Comparison of ENCODE assay signal across 21 mouse cellular contexts in the genomic region with DNA sequence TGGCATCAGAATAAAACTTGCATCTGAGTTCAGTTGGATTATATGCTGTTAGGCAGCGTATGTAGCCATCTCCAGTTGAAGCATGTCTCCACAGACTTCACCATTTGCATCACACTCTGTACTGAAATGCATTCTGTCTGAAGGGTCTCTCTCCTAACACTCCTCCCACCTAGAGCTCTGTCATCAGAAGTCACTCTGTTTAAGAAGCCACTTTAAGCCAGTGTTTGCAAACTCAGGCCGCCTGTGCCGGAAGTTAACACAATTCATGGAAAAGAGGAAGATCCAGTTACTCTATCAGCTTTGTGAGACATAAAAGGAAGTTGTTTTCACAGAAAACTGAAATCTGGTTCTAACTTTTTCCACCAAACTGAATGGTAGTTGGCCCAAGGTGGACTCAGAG. TPM values are rescaled to one million over a fixed set of nuclear protein-coding genes. Genes with fewer than 3 reads are reported as not detected.
A peak's percentile ranks its signal among the peaks of the same experiment; 100 is the strongest.
DNase-seq lines count a peak whose midpoint lies in the region; ATAC-seq and TF ChIP-seq lines count a peak whose summit lies in the region.
"Had no signal": no experiment of that assay in that cellular context is flagged by ENCODE, and none has a peak within 500 bp of the region (broad histone marks: within the 10 kb centered on the region; RNA-seq: fewer than 3 reads in every experiment).

No protein-coding gene starts in this region.

- no peak for TF ChIP-seq CTCF in gastrocnemius, adult 2 months (IDR thresholded peaks at IDR 0.05)
- TF ChIP-seq CTCF in heart, postnatal 0 days (IDR thresholded peaks at IDR 0.05; ENCODE audit: low read depth) = no peak
- TF ChIP-seq CTCF in lung, embryonic 14.5 days (IDR thresholded peaks at IDR 0.05; ENCODE audit: low read depth) = no peak

- peak overlapping the region; percentile 12; the same call in 1 of the 2 replicates for H3K27ac ChIP-seq in gastrocnemius, adult 2 months
- H3K27ac ChIP-seq in heart, postnatal 0 days (ENCODE audit: low read depth) = peak overlapping the region; percentile 17
- no peak overlapping the region for H3K27ac ChIP-seq in heart, embryonic 12.5 days (ENCODE audit: poor library complexity, severe bottlenecking)
- no peak overlapping the region for H3K27ac ChIP-seq in lung, embryonic 14.5 days (ENCODE audit: low read depth)
- H3K27ac ChIP-seq: embryonic facial prominence, embryonic 13.5 days; forebrain, embryonic 10.5 days; heart, embryonic 15.5 days; hindbrain, embryonic 13.5 days; hindbrain, postnatal 0 days had no signal

- TF ChIP-seq EP300 in heart, postnatal 0 days (IDR thresholded peaks at IDR 0.05; ENCODE audit: low read depth) = no peak

- WGBS in heart, postnatal 0 days = 68% methylated on average over 3 of the region's 3 CpGs
- 69% methylated on average over 3 of the region's 3 CpGs for WGBS in heart, embryonic 12.5 days
- 62% methylated on average over 3 of the region's 3 CpGs for WGBS in lung, embryonic 14.5 days

- H3K36me3 ChIP-seq in heart, postnatal 0 days (replicated peaks; ENCODE audit: control insufficient read depth, insufficient read depth, low read length) = no peaks in the 10 kb centered on the region
- H3K36me3 ChIP-seq in heart, embryonic 12.5 days = no peaks in the 10 kb centered on the region
- no peaks in the 10 kb centered on the region for H3K36me3 ChIP-seq in lung, embryonic 14.5 days (ENCODE audit: insufficient read depth)
- H3K36me3 ChIP-seq: embryonic facial prominence, embryonic 13.5 days; forebrain, embryonic 10.5 days; G1E; heart, embryonic 15.5 days; hindbrain, embryonic 13.5 days had no signal

- H3K9ac ChIP-seq in heart, postnatal 0 days (replicated peaks; ENCODE audit: low read depth, low read length) = no peak overlapping the region
- H3K9ac ChIP-seq in heart, embryonic 12.5 days = no peak overlapping the region
- H3K9ac ChIP-seq in lung, embryonic 14.5 days = no peak overlapping the region
- H3K9ac ChIP-seq: embryonic facial prominence, embryonic 13.5 days; heart, embryonic 15.5 days; hindbrain, embryonic 13.5 days had no signal

- no peak overlapping the region for H3K4me2 ChIP-seq in heart, postnatal 0 days (ENCODE audit: low read depth, low read length)
- H3K4me2 ChIP-seq in heart, embryonic 12.5 days = no peak overlapping the region
- H3K4me2 ChIP-seq in lung, embryonic 14.5 days = no peak overlapping the region
- H3K4me2 ChIP-seq: embryonic facial prominence, embryonic 13.5 days; heart, embryonic 15.5 days; hindbrain, embryonic 13.5 days had no signal

- no peak overlapping the region; the same call in 1 of the 2 replicates for H3K4me3 ChIP-seq in gastrocnemius, adult 2 months
- H3K4me3 ChIP-seq in heart, postnatal 0 days (ENCODE audit: low read depth, low read length) = no peak overlapping the region
- H3K4me3 ChIP-seq in heart, embryonic 12.5 days = no peak overlapping the region
- H3K4me3 ChIP-seq in lung, embryonic 14.5 days (ENCODE audit: low read depth, low read length) = no peak overlapping the region
- H3K4me3 ChIP-seq: embryonic facial prominence, embryonic 13.5 days; forebrain, embryonic 10.5 days; heart, embryonic 15.5 days; hindbrain, embryonic 13.5 days had no signal

- no peak for ATAC-seq in heart, postnatal 0 days (ENCODE audit: insufficient read depth, low read depth)
- no peak for ATAC-seq in heart, embryonic 12.5 days (ENCODE audit: insufficient number of reproducible peaks, low FRiP score)
- no peak for ATAC-seq in lung, embryonic 14.5 days (ENCODE audit: insufficient read depth)
- ATAC-seq: CD4-positive, CD25-positive, alpha-beta regulatory T cell, adult 4 months; forebrain, embryonic 14.5 days; hindbrain, postnatal 0 days had no signal

- no peaks in the 10 kb centered on the region for H3K9me3 ChIP-seq in heart, postnatal 0 days (replicated peaks; ENCODE audit: control insufficient read depth, low read length)
- no peaks in the 10 kb centered on the region for H3K9me3 ChIP-seq in heart, embryonic 12.5 days (replicated peaks)
- H3K9me3 ChIP-seq in lung, embryonic 14.5 days (ENCODE audit: low read depth, low read length) = no peaks in the 10 kb centered on the region
- H3K9me3 ChIP-seq: embryonic facial prominence, embryonic 13.5 days; forebrain, embryonic 10.5 days; G1E; heart, embryonic 15.5 days; hindbrain, embryonic 13.5 days had no signal

- intact Hi-C loops in gastrocnemius, adult 2 months (cut with DNase I) = loop anchor here (5.0 kb wide), 2 partner anchors 37 to 38 kb away; no protein-coding TSS in a partner anchor
- intact Hi-C loops in gastrocnemius, postnatal 36 days (cut with DNase I) = loop anchor here (5.0 kb wide), 1 partner anchor 38 kb away; no protein-coding TSS in a partner anchor

- no peak for DNase-seq in gastrocnemius, adult 2 months
- DNase-seq in gastrocnemius, postnatal 36 days = no peak
- DNase-seq in heart, postnatal 0 days (ENCODE audit: low spot score) = peak; percentile 5
- peak; percentile 18 for DNase-seq in lung, embryonic 14.5 days
- no peak for DNase-seq in lung, postnatal 25 days (ENCODE audit: low spot score)
- DNase-seq in cerebellum, postnatal 36 days = no peak
- DNase-seq: adrenal gland, adult 8-10 months; adrenal gland, postnatal 36 days; B cell, adult 2 months; cerebellum, adult 11 months; cerebellum, adult 8-10 months; cerebellum, postnatal 14 days had no signal

- peaks cover 3% of the 10 kb centered on the region; the same call in 1 of the 2 replicates for H3K4me1 ChIP-seq in heart, postnatal 0 days (ENCODE audit: control insufficient read depth, insufficient read depth)
- H3K4me1 ChIP-seq in heart, embryonic 12.5 days (replicated peaks) = peaks cover 8% of the 10 kb centered on the region; the same call in 1 of the 2 replicates
- H3K4me1 ChIP-seq in lung, embryonic 14.5 days (ENCODE audit: insufficient read depth) = no peaks in the 10 kb centered on the region

- H3K27me3 ChIP-seq in heart, postnatal 0 days (ENCODE audit: control insufficient read depth, insufficient read depth, low read length) = peaks cover 15% of the 10 kb centered on the region; the same call in 1 of the 2 replicates
- peaks cover 15% of the 10 kb centered on the region for H3K27me3 ChIP-seq in heart, embryonic 12.5 days (replicated peaks)
- no peaks in the 10 kb centered on the region for H3K27me3 ChIP-seq in lung, embryonic 14.5 days (ENCODE audit: insufficient read depth, low read length)
- H3K27me3 ChIP-seq: embryonic facial prominence, embryonic 13.5 days had no signal

RNA-seq across cellular contexts. Expression of gene Rhoj, which starts 5.9 kb away (rescaled TPM):
- total RNA-seq in gastrocnemius, adult 2 months (2021) = 10 to 100 TPM; 13.7 to 19.7 TPM
- 10 to 100 TPM; 13.2 to 17.6 TPM for total RNA-seq in gastrocnemius, postnatal 36 days (2021)
- 107 and 146 TPM in 2 replicates for total RNA-seq in heart, postnatal 0 days (2014; rRNA removed; ENCODE audit: low replicate concordance)
- polyA plus RNA-seq in heart, postnatal 0 days (2015; fragmentation: Nextera tagmentation; extraction: Ambion mirVana) = 42.9 TPM in 2 replicates
- 36.0 and 38.6 TPM in 2 replicates for polyA plus RNA-seq in heart, embryonic 12.5 days (2016; fragmentation: Nextera tagmentation; extraction: Ambion mirVana)
- polyA plus RNA-seq in lung, embryonic 14.5 days (2014; fragmentation: Nextera tagmentation; extraction: Ambion mirVana) = 54.4 and 57.1 TPM in 2 replicates
- polyA plus RNA-seq: G1E had no signal

Comparison
In these comparisons a context has a peak if more than half of its experiments do, and no peak if none do; other contexts are left out.
1. DNase-seq: peak in heart, postnatal 0 days (single experiment) and lung, embryonic 14.5 days (single experiment); none in gastrocnemius, adult 2 months (single experiment), gastrocnemius, postnatal 36 days (0 of 2), lung, postnatal 25 days (single experiment) and cerebellum, postnatal 36 days (0 of 2).
2. H3K27ac ChIP-seq: peak in gastrocnemius, adult 2 months (single experiment) and heart, postnatal 0 days (single experiment); none in heart, embryonic 12.5 days (single experiment) and lung, embryonic 14.5 days (single experiment).